Mouse (Mus musculus) spleen, adult 10 weeks (tissue): ENCODE data around the gene Cltb. TPM values are rescaled to one million over a fixed set of nuclear protein-coding genes. Genes with fewer than 3 reads are reported as not detected.

Experiments
- polyA plus RNA-seq: library from polyadenylated mRNA; stranded (reverse); fragments of 350-450 nt; fragmentation: Illumina TruSeq; extraction: RNeasy Lipid Tissue Mini Kit (QIAGEN cat#74804); gene quantifications from one replicate; pipeline ENCODE4 v1.2.3, GENCODE M21; 2015; ENCODE audit warnings: low replicate concordance; ENCODE audit not compliant: insufficient read depth

Cltb gene
- 12.0 TPM for polyA plus RNA-seq

GRCm38 (mm10) chr13:54610972-54611754 lies at the start of gene Cltb:
Cltb (minus strand) TSS chr13:54611344.

GRCm38 (mm10) chr13:54621155-54621932 lies 10.2 kb upstream of the Cltb start, which contains the start of gene Faf2:
Faf2 (plus strand) TSS chr13:54621784.

GRCm38 (mm10) chr13:54589996-54590951 lies 20.9 kb downstream of the Cltb start, which contains the start of the genes Nop16 and Higd2a:
Nop16 (minus strand) TSS chr13:54590090.
Higd2a (plus strand) TSS chr13:54590207.

GRCm38 (mm10) chr13:54574854-54575481 lies 36.2 kb downstream of the Cltb start, which contains the start of gene Arl10:
Arl10 (plus strand) TSS chr13:54575015.

GRCm38 (mm10) chr13:54565201-54565581 lies 46.0 kb downstream of the Cltb start, which contains the start of gene 4833439L19Rik:
4833439L19Rik (minus strand) TSS chr13:54565435.

Other genes starting within 250 kb of the Cltb start
- 3.6 TPM for gene Cplx2, start 240.0 kb downstream of the Cltb start, polyA plus RNA-seq
- gene Thoc3, start 142.5 kb downstream of the Cltb start, polyA plus RNA-seq: 21.1 TPM
- gene Simc1, start 107.6 kb downstream of the Cltb start, polyA plus RNA-seq: 15.6 TPM
- 59.6 TPM for gene 4833439L19Rik, start 45.9 kb downstream of the Cltb start, polyA plus RNA-seq
- gene Arl10, start 36.3 kb downstream of the Cltb start, polyA plus RNA-seq: 21.0 TPM
- 28.3 TPM for gene Nop16, start 21.3 kb downstream of the Cltb start, polyA plus RNA-seq
- 70.3 TPM for gene Higd2a, start 21.1 kb downstream of the Cltb start, polyA plus RNA-seq
- 56.9 TPM for gene Faf2, start 10.4 kb upstream of the Cltb start, polyA plus RNA-seq
- 47.1 TPM for gene Rnf44, start 82.6 kb upstream of the Cltb start, polyA plus RNA-seq
- gene Cdhr2, start 90.1 kb upstream of the Cltb start, polyA plus RNA-seq: not detected
- not detected for gene Gprin1, start 138.5 kb upstream of the Cltb start, polyA plus RNA-seq
- not detected for gene Sncb, start 155.3 kb upstream of the Cltb start, polyA plus RNA-seq
- gene Eif4e1b, start 172.7 kb upstream of the Cltb start, polyA plus RNA-seq: not detected
- gene Tspan17, start 178.0 kb upstream of the Cltb start, polyA plus RNA-seq: 10.8 TPM